Mouse (Mus musculus) olfactory bulb, adult 2 months (tissue): ENCODE results near the gene Dop1a.

Source experiments
- CTCF ChIP-seq: fragments of 200-500 bp; IDR thresholded peaks from 2 replicates; pipeline ENCODE4 v1.5.1; 2012; ENCODE audit warnings: low read depth, mild to moderate bottlenecking, low read length, moderate library complexity; ENCODE audit not compliant: insufficient read depth
- POLR2A ChIP-seq: fragments of 200-500 bp; IDR thresholded peaks from 2 replicates; pipeline ENCODE4 v1.6.1; 2012; ENCODE audit warnings: mild to moderate bottlenecking, low read depth, low read length, moderate library complexity; ENCODE audit not compliant: insufficient read depth

DNA sequence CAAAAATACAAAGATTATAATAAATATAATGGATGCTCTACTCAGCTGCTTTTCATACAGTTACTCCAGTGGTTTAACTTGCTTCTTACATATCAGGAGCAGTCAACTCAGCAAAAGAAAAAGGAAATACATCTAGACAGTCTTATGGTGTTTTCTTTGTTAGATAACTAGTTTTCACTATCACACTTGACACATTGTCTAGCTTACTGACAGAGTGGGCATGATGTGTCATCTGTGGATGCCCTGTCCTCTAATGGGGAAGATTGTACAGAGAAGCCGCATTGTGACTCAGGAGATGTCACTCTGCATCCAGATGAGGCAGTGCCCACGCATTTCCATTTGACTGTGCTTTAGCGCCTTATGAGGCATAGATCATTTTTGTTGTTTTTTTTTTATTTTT is 32.1 kb downstream of the Dop1a start:
- no peak for TF ChIP-seq CTCF
- TF ChIP-seq POLR2A: no peak
